Mouse (Mus musculus): ENCODE data around the gene Zfyve21.

- TF ChIP-seq CTCF (IDR thresholded peaks at IDR 0.05) (no peak), POLR2A (IDR thresholded peaks at IDR 0.05; ENCODE audit: insufficient read depth, low read depth, low read length) (no peak)
These were observed 39.6 kb downstream of the Zfyve21 start for GRCm38 (mm10) chr12:111853546-111853945.

Measured in heart, adult 2 months (tissue).